In the genomic region with DNA sequence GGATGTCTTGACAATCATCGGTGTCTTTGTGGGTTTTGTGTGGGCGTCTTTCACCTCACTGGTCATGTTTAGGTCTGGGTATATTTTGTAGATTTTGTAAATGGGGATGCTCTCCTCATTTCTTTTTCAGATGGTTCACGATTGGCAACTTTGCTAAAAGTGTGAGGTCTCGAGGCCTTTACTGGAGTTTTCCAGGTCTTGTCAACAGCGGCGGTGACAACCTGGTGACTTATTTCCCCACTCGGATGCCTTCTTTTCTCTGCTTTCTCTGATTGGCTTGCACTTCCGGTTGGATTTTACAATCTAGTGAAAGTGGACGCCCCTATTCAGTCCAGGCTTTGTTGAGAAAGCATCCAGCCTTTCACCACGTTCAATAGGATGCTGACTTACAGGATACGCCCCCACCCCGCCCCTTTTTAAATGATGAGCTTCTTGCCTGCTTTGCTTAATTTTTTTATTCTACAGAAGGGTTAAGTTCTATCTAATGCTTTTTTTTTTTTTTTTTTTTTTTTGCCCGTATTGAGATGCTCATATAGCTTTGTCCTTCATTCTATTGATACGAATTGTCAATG, we compare ENCODE assay signal across 19 mouse cellular contexts. TPM values are rescaled to one million over a fixed set of nuclear protein-coding genes. Genes with fewer than 3 reads are reported as not detected.
DNase-seq lines count a peak whose midpoint lies in the region; ATAC-seq lines count a peak whose summit lies in the region.
"Had no signal": no experiment of that assay in that cellular context is flagged by ENCODE, and none has a peak within 500 bp of the region (broad histone marks: within the 10 kb centered on the region; RNA-seq: fewer than 3 reads in every experiment).

No protein-coding gene starts in this region.

- H3K27ac ChIP-seq in neural tube, embryonic 12.5 days = no peak overlapping the region
- H3K27ac ChIP-seq in hindbrain, embryonic 14.5 days = no peak overlapping the region
- H3K27ac ChIP-seq: heart, embryonic 13.5 days; limb, embryonic 13.5 days; liver, embryonic 14.5 days had no signal

- no peaks in the 10 kb centered on the region for H3K36me3 ChIP-seq in neural tube, embryonic 12.5 days
- H3K36me3 ChIP-seq in hindbrain, embryonic 14.5 days (replicated peaks; ENCODE audit: control insufficient read depth, insufficient read depth) = no peaks in the 10 kb centered on the region
- H3K36me3 ChIP-seq: heart, embryonic 13.5 days; limb, embryonic 13.5 days had no signal

- no peak for DNase-seq in neural tube, embryonic 10.5 days (ENCODE audit: extremely low spot score, low spot score)
- peak; percentile 18 for DNase-seq in R1 (ENCODE audit: low read depth, low spot score)
- DNase-seq in hindbrain, embryonic 14.5 days (ENCODE audit: low spot score) = no peak
- peak; percentile 36 to 50 for DNase-seq in thymus, postnatal 36 days
- DNase-seq in MN1 (ENCODE audit: low spot score) = no peak
- DNase-seq: adrenal gland, postnatal 25 days; kidney, adult 8-10 months; kidney, postnatal 4 days; retina, postnatal 1 day; right cerebral cortex, postnatal 4 days had no signal

- no peaks in the 10 kb centered on the region for H3K9me3 ChIP-seq in neural tube, embryonic 12.5 days
- no peaks in the 10 kb centered on the region for H3K9me3 ChIP-seq in hindbrain, embryonic 14.5 days (ENCODE audit: control insufficient read depth, low read length)
- H3K9me3 ChIP-seq: heart, embryonic 13.5 days; limb, embryonic 13.5 days had no signal

- H3K4me3 ChIP-seq in neural tube, embryonic 12.5 days = no peak overlapping the region
- no peak overlapping the region for H3K4me3 ChIP-seq in hindbrain, embryonic 14.5 days (replicated peaks; ENCODE audit: low read length)
- H3K4me3 ChIP-seq: erythroblast, embryonic 14.5 days; heart, embryonic 13.5 days; limb, embryonic 13.5 days had no signal

- H3K4me2 ChIP-seq in neural tube, embryonic 12.5 days (replicated peaks) = peak overlapping the region; percentile 38; the same call in 1 of the 2 replicates
- peak overlapping the region; percentile 19; the same call in 1 of the 2 replicates for H3K4me2 ChIP-seq in hindbrain, embryonic 14.5 days (replicated peaks)
- H3K4me2 ChIP-seq: heart, embryonic 13.5 days; limb, embryonic 13.5 days had no signal

- WGBS in neural tube, embryonic 12.5 days = 48% methylated on average over 14 of the region's 14 CpGs
- 43% methylated on average over 14 of the region's 14 CpGs for WGBS in hindbrain, embryonic 14.5 days

- no peaks in the 10 kb centered on the region for H3K27me3 ChIP-seq in neural tube, embryonic 12.5 days (replicated peaks)
- H3K27me3 ChIP-seq in hindbrain, embryonic 14.5 days (ENCODE audit: control insufficient read depth, insufficient read depth, low read length) = no peaks in the 10 kb centered on the region
- H3K27me3 ChIP-seq: CH12.LX; heart, embryonic 13.5 days; limb, embryonic 13.5 days had no signal

- ATAC-seq in neural tube, embryonic 12.5 days (ENCODE audit: low FRiP score, low read depth) = no peak
- no peak for ATAC-seq in hindbrain, embryonic 14.5 days (ENCODE audit: low FRiP score)
- ATAC-seq in megakaryocyte-erythroid progenitor cell, adult 5-6 weeks (replicated peaks; ENCODE audit: low FRiP score, low TSS enrichment, poor library complexity, severe bottlenecking) = no peak
- ATAC-seq: forebrain, embryonic 14.5 days; midbrain, embryonic 16.5 days had no signal

- 0 out of 2 replicates have a peak, but pooled peaks cover 2% of the 10 kb centered on the region for H3K4me1 ChIP-seq in neural tube, embryonic 12.5 days
- H3K4me1 ChIP-seq in hindbrain, embryonic 14.5 days (replicated peaks; ENCODE audit: control insufficient read depth, insufficient read depth, low read length) = peaks cover 16% of the 10 kb centered on the region; the same call in 1 of the 2 replicates

- H3K9ac ChIP-seq in neural tube, embryonic 12.5 days = no peak overlapping the region
- no peak overlapping the region for H3K9ac ChIP-seq in hindbrain, embryonic 14.5 days
- H3K9ac ChIP-seq: heart, embryonic 13.5 days; limb, embryonic 13.5 days; liver, embryonic 14.5 days had no signal

RNA-seq across cellular contexts. Expression of gene Mns1, which starts 48.3 kb away (rescaled TPM):
- 27.0 and 28.6 TPM in 2 replicates for polyA plus RNA-seq in neural tube, embryonic 12.5 days (2016; fragmentation: Nextera tagmentation; extraction: Ambion mirVana)
- polyA plus RNA-seq in hindbrain, embryonic 14.5 days (2014; fragmentation: Nextera tagmentation; extraction: Ambion mirVana) = 5.9 and 10.5 TPM in 2 replicates
- 201 and 223 TPM in 2 replicates for total RNA-seq in megakaryocyte-erythroid progenitor cell, adult 5-6 weeks (2014; fragmentation: Nextera tagmentation)
- total RNA-seq in megakaryocyte-erythroid progenitor cell, adult 5-6 weeks (2017) = 410 and 555 TPM in 2 replicates

Comparison
In these comparisons a context has a peak if more than half of its experiments do, and no peak if none do; other contexts are left out.
1. DNase-seq: peak in R1 (single experiment) and thymus, postnatal 36 days (2 of 2); none in neural tube, embryonic 10.5 days (single experiment), hindbrain, embryonic 14.5 days (single experiment) and MN1 (single experiment).